Mouse (Mus musculus): ENCODE results near the gene 1700061G19Rik.

DNA sequence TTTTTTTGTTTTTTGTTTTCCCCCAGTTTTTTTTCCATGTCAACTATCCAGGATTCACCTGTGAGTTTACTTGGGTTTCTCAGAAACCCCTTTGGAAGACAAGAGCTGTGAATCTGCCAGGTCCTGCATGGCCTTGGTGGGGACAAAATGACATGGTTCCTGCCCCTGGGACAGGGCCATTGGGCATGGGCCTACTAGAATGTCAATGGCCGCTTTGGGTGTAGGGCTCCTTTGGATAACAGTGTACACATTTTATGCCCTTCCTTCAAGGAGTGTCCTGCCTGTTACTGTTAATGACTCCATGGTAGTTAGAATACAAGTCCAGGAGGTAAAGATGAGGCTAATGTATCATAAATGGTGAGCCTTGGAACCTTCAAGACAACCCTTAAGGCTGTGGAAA lies 42.4 kb upstream of the 1700061G19Rik start:
- TF ChIP-seq POLR2A (IDR thresholded peaks at IDR 0.05; ENCODE audit: low read depth, low read length) (no peak), CTCF (IDR thresholded peaks at IDR 0.05; ENCODE audit: extremely low read depth, insufficient read length, insufficient replicate concordance, low read depth, low read length) (no peak)
